Mouse (Mus musculus) liver, adult 2 months (tissue): ENCODE results near the gene Dpyd. TPM values are rescaled to one million over a fixed set of nuclear protein-coding genes. Genes with fewer than 3 reads are reported as not detected.

Experiments
- DNase-seq: peaks from one replicate; pipeline ENCODE4 v3.0.0-alpha.2; 2011; ENCODE audit warnings: low read depth, low spot score; ENCODE audit errors: extremely low read depth
- H3K27ac ChIP-seq: fragments of 200-500 bp; replicated peaks from 2 replicates; pipeline ENCODE4 v1.5.1; 2012; ENCODE audit warnings: low read depth, mild to moderate bottlenecking, control low read depth, inconsistent platforms, low read length; ENCODE audit not compliant: insufficient read depth
- H3K27me3 ChIP-seq: fragments of 200-500 bp; 2 replicates; pipeline ENCODE4 v1.6.1; 2012; ENCODE audit warnings: mild to moderate bottlenecking, moderate library complexity, low read length, inconsistent platforms; ENCODE audit not compliant: control insufficient read depth, insufficient read depth
- H3K36me3 ChIP-seq: fragments of 200-500 bp; 2 replicates; pipeline ENCODE4 v1.6.1; 2012; ENCODE audit warnings: low read length, inconsistent platforms; ENCODE audit not compliant: control insufficient read depth, insufficient read depth
- H3K4me1 ChIP-seq: fragments of 200-500 bp; 2 replicates; pipeline ENCODE4 v1.6.1; 2011; ENCODE audit warnings: low read length; ENCODE audit not compliant: control insufficient read depth, insufficient read depth
- H3K4me3 ChIP-seq: fragments of 200-500 bp; 2 replicates; pipeline ENCODE4 v1.5.1; 2011; ENCODE audit warnings: low read depth, mild to moderate bottlenecking, control low read depth, low read length, moderate library complexity; ENCODE audit not compliant: insufficient read depth
- H3K79me2 ChIP-seq: fragments of 200-500 bp; 2 replicates; pipeline ENCODE4 v1.6.1; 2012; ENCODE audit warnings: inconsistent platforms, mild to moderate bottlenecking, low read length, moderate library complexity; ENCODE audit not compliant: control insufficient read depth, insufficient read depth
- H3K9ac ChIP-seq: fragments of 200-500 bp; 2 replicates; pipeline ENCODE4 v1.6.1; 2012; ENCODE audit warnings: low read depth, mild to moderate bottlenecking, control low read depth, inconsistent platforms, low read length
- CTCF ChIP-seq: fragments of 200-500 bp; IDR thresholded peaks from 2 replicates; pipeline ENCODE4 v1.5.1; 2011; ENCODE audit warnings: low read depth, low read length, control low read depth
- POLR2A ChIP-seq: fragments of 200-500 bp; IDR thresholded peaks from 2 replicates; pipeline ENCODE4 v1.6.1; 2011; ENCODE audit warnings: low read length, control low read depth; ENCODE audit not compliant: insufficient read depth; ENCODE audit errors: extremely low read depth
- WGBS: fragments of 180-500 bp; shearing (Covaris S2); methylation state at CpG from one replicate; pipeline ENCODE4 v1.1.7; 2018; 5-methylcytosine and 5-hydroxymethylcytosine counted together
- polyA plus RNA-seq: library from polyadenylated mRNA; depleted of rRNA; stranded (reverse); fragments of >200 nt; gene quantifications from 2 replicates; pipeline ENCODE4 v1.2.3, GENCODE M21; 2012
- total RNA-seq: library from RNA; depleted of rRNA; stranded (reverse); fragments of >200 nt; gene quantifications from 2 replicates; pipeline ENCODE4 v1.2.3, GENCODE M21; 2014

The Dpyd gene
- total and polyA plus RNA-seq, 2 experiments, result 65.4 to 470 TPM

- 90% methylated on average over 10 of the region's 10 CpGs for WGBS
- Histone ChIP-seq H3K36me3 (peaks cover 11% of the 10 kb centered on the region), H3K27me3 (no peaks in the 10 kb centered on the region), H3K79me2 (peaks cover 9% of the 10 kb centered on the region; the same call in 1 of the 2 replicates), H3K4me1 (peaks cover 2% of the 10 kb centered on the region; the same call in 1 of the 2 replicates), H3K27ac (no peak overlapping the region), H3K4me3 (no peak overlapping the region), H3K9ac (no peak overlapping the region)
- no peak for TF ChIP-seq POLR2A
- no peak for TF ChIP-seq CTCF
- DNase-seq, result no peak
Measured at GRCm38 (mm10) chr3:118646024-118646570, 84.2 kb downstream of the Dpyd start.

GRCm38 (mm10) chr3:118663987-118664692 is 102.2 kb downstream of the Dpyd start:
- WGBS, result 82% methylated on average over 5 of the region's 5 CpGs

GRCm38 (mm10) chr3:118674121-118674745 is 112.3 kb downstream of the Dpyd start:
- Histone ChIP-seq H3K36me3 (peaks cover 20% of the 10 kb centered on the region), H3K4me3 (no peak overlapping the region), H3K27ac (no peak overlapping the region), H3K79me2 (no peaks in the 10 kb centered on the region; the same call in 1 of the 2 replicates), H3K4me1 (no peaks in the 10 kb centered on the region; the same call in 1 of the 2 replicates), H3K27me3 (no peaks in the 10 kb centered on the region), H3K9ac (no peak overlapping the region)
- DNase-seq, result no peak
- TF ChIP-seq CTCF (no peak), POLR2A (no peak)
- WGBS, result 79% methylated on average over 10 of the region's 10 CpGs

More at GRCm38 (mm10) chr3:118663987-118664692, 102.2 kb downstream of the Dpyd start:
- no peak for DNase-seq
- H3K9ac ChIP-seq, result no peak overlapping the region
- H3K4me3 ChIP-seq, result no peak overlapping the region
- H3K27ac ChIP-seq, result no peak overlapping the region
- no peak for TF ChIP-seq POLR2A
- TF ChIP-seq CTCF, result no peak
- H3K4me1 ChIP-seq, result no peaks in the 10 kb centered on the region; the same call in 1 of the 2 replicates
- H3K79me2 ChIP-seq, result peaks cover 3% of the 10 kb centered on the region; the same call in 1 of the 2 replicates
- H3K27me3 ChIP-seq, result no peaks in the 10 kb centered on the region
- H3K36me3 ChIP-seq, result peaks cover 5% of the 10 kb centered on the region; the same call in 1 of the 2 replicates

- H3K36me3 ChIP-seq, result peaks cover 24% of the 10 kb centered on the region
- H3K4me1 ChIP-seq, result no peaks in the 10 kb centered on the region; the same call in 1 of the 2 replicates
- no peak overlapping the region for H3K9ac ChIP-seq
- H3K79me2 ChIP-seq, result no peaks in the 10 kb centered on the region; the same call in 1 of the 2 replicates
- 72% methylated on average over 1 of the region's 1 CpGs for WGBS
- no peak for DNase-seq
- no peak overlapping the region for H3K27ac ChIP-seq
- H3K27me3 ChIP-seq, result no peaks in the 10 kb centered on the region
- TF ChIP-seq CTCF, result no peak
- no peak for TF ChIP-seq POLR2A
- no peak overlapping the region for H3K4me3 ChIP-seq
Measured at GRCm38 (mm10) chr3:118675441-118675840, 113.5 kb downstream of the Dpyd start.

- Histone ChIP-seq H3K9ac (no peak overlapping the region), H3K4me3 (no peak overlapping the region), H3K36me3 (peaks cover 24% of the 10 kb centered on the region), H3K4me1 (no peaks in the 10 kb centered on the region; the same call in 1 of the 2 replicates), H3K27ac (no peak overlapping the region), H3K27me3 (no peaks in the 10 kb centered on the region), H3K79me2 (no peaks in the 10 kb centered on the region; the same call in 1 of the 2 replicates)
- TF ChIP-seq POLR2A (no peak), CTCF (no peak)
- DNase-seq, result no peak
- 80% methylated on average over 7 of the region's 7 CpGs for WGBS
Measured at GRCm38 (mm10) chr3:118676052-118676777, 114.3 kb downstream of the Dpyd start.
